Mouse (Mus musculus): Measurements from ENCODE around the gene Sptbn4. TPM values are rescaled to one million over a fixed set of nuclear protein-coding genes. Genes with fewer than 3 reads are reported as not detected.
A peak's percentile ranks its signal among the peaks of the same experiment; 100 is the strongest.

Gene Sptbn4
- polyA plus RNA-seq, 1 experiment from 2014 or later = 3.7 TPM

DNA sequence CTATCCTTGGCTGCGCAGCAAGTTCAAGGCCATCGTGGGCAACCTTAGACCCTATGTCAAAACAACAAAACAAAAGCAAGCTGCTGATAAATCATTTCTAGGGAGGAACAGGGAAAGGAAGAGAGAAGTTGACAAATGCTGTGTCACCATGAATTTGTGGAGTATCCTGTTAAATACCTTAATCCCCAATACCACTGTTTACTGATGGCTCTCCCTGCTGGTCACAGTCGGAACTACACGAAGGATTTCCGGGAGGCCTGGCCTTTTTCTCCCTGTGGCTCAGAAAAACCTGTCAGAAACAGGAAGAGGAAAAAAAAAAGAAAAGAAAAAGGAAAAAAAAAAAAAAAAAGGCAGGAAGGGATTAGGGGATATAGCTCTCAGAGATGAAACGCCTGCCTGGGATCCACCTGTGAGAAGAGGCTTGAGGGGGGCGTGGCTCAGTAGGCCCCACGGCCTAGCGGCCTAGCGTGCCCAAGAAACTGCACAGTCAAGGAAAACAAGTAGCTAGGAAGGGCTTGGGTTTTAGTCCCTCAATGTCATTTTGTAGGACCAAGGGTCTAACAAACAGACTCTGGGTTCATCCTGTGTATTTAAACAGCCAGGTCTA is 1.9 kb upstream of the Sptbn4 start:
- no peak for ATAC-seq (ENCODE audit: low FRiP score)

DNA sequence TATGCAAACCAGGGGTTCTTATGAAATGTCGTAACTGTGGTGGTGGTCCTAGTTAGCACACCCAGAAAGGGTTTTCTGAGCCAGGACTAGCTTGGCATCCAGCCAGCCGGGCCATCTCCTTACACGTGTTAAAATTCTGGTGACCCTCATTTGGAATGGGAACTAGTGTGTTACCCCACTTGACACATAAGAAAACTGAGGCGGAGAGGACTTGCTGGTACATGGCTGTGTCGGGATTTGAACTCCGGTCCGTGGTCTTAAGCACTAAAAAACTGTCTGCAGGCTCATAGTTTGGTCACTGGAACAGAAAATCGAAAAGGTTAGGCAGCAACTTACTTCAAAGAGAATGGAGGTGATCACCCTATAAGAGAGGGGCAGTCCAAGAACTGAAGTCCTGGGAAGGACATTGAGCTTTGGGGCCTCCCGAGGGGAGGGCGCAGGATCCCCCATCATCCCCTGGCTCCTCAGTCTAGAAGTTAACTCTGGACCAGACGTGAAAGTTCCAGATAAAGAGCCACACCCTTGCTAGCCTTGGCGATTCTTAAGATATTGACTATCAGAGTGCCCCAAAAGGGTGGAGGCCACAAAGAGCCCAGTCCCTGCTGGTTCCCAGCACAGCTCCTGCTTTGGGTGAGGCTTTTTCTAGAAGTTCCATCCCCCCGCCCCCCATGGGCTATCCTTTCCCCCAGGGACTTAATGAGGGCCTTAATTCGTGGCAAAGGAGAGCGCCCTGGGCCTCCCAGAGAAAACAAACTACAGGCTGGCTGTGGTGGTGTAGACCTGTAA is 1.1 kb upstream of the Sptbn4 start:
- 56% methylated on average over 15 of the region's 15 CpGs for WGBS

More for the DNA sequence above, 1.9 kb upstream of the Sptbn4 start:
- peaks cover 29% of the 10 kb centered on the region for H3K4me1 ChIP-seq
- 0 out of 2 replicates have a peak, but pooled peaks cover 7% of the 10 kb centered on the region for H3K27me3 ChIP-seq (replicated peaks)
- no peak overlapping the region for H3K9ac ChIP-seq (replicated peaks)
- WGBS = 63% methylated on average over 10 of the region's 10 CpGs
- no peak overlapping the region for H3K27ac ChIP-seq (replicated peaks)
- H3K4me3 ChIP-seq (replicated peaks) = no peak overlapping the region
- no peak overlapping the region for H3K4me2 ChIP-seq
- no peaks in the 10 kb centered on the region for H3K9me3 ChIP-seq (replicated peaks)
- no peaks in the 10 kb centered on the region for H3K36me3 ChIP-seq

DNA sequence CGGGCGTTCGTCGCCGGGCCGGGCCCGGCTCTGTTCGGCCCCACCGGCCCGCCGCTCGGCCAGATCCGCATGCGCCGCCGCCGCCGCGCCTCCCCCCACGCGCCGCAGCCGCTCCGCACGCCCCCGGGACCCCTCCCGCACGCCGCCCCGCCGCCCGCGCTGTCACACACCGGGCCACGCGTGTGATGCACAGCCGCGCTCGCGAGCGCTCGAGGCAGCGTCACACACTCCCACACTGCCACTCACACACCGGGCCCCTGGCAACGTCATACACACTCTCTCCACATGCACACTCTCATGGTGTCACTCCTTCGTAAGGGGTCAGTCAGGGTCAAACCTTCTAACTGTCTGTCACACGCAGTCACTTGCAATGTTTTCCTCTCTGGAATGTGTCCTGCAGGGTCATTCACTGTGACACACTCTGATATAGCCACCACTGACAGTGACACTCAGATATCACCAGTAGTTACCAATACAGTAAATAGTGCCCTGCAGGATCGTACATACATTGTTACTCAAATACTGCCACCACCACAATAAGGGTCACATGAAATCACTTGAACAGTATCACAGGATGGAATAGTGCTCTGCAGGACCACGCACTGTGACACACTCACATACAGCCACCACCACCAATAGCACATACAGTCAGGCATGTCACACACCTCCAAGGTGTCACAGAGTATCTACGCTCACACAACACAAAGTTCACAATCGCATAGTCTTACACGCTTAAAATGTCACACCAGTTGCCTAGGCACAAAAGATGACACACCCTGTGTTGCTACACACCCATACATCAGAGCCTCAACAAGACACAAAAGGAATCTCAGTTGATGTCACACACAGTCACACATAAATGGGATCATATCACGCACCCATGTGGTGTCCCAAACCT is 716 bp downstream of the Sptbn4 start:
- H3K4me1 ChIP-seq = peaks cover 29% of the 10 kb centered on the region
- H3K4me2 ChIP-seq = peak overlapping the region; percentile 96
- H3K9me3 ChIP-seq (replicated peaks) = no peaks in the 10 kb centered on the region
- H3K27me3 ChIP-seq (replicated peaks) = 0 out of 2 replicates have a peak, but pooled peaks cover 12% of the 10 kb centered on the region
- H3K36me3 ChIP-seq = peaks cover 5% of the 10 kb centered on the region; the same call in 1 of the 2 replicates
- WGBS = 9% methylated on average over 39 of the region's 53 CpGs
- H3K27ac ChIP-seq (replicated peaks) = peak overlapping the region; percentile 79
- peak overlapping the region; percentile 67 for H3K9ac ChIP-seq (replicated peaks)
- H3K4me3 ChIP-seq (replicated peaks) = peak overlapping the region; percentile 55
- peak; percentile 63 for ATAC-seq (ENCODE audit: low FRiP score)

More for the DNA sequence above, 1.1 kb upstream of the Sptbn4 start:
- H3K4me1 ChIP-seq = peaks cover 29% of the 10 kb centered on the region
- no peaks in the 10 kb centered on the region for H3K36me3 ChIP-seq
- peak overlapping the region; percentile 55 for H3K4me3 ChIP-seq (replicated peaks)
- H3K4me2 ChIP-seq = peak overlapping the region; percentile 96
- H3K27me3 ChIP-seq (replicated peaks) = 0 out of 2 replicates have a peak, but pooled peaks cover 10% of the 10 kb centered on the region
- H3K9me3 ChIP-seq (replicated peaks) = no peaks in the 10 kb centered on the region
- no peak overlapping the region for H3K27ac ChIP-seq (replicated peaks)
- ATAC-seq (ENCODE audit: low FRiP score) = no peak
- H3K9ac ChIP-seq (replicated peaks) = peak overlapping the region; percentile 52; the same call in 1 of the 2 replicates

DNA sequence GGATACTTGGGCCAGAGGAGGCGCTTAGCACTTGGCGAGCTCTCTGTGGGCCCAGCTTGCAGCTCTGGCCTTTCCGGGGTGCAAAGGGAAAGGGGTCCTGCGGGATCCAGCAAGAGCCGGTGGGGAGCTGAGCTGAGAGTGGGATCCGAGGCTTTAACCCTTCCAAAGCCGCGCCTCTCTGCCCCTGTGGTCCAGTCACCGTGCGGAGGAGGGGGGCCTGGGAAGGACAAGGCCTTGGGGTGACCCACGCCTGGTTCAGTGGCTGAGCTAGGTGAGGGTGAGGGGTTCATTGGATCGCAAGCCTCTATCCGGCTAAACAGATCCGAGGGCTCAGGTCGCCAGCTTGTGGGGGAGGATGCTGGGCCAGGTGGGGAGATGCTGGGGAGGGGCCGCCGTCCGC is 1.4 kb downstream of the Sptbn4 start:
- no peak for ATAC-seq (ENCODE audit: low FRiP score)
- Histone ChIP-seq H3K9ac (replicated peaks) (peak overlapping the region; percentile 67), H3K4me1 (peaks cover 29% of the 10 kb centered on the region), H3K36me3 (peaks cover 8% of the 10 kb centered on the region; the same call in 1 of the 2 replicates), H3K9me3 (replicated peaks) (no peaks in the 10 kb centered on the region), H3K27me3 (replicated peaks) (0 out of 2 replicates have a peak, but pooled peaks cover 12% of the 10 kb centered on the region), H3K4me2 (peak overlapping the region; percentile 96), H3K4me3 (replicated peaks) (peak overlapping the region; percentile 55), H3K27ac (replicated peaks) (peak overlapping the region; percentile 79)
- WGBS = under 1% methylated on average over 17 of the region's 18 CpGs

DNA sequence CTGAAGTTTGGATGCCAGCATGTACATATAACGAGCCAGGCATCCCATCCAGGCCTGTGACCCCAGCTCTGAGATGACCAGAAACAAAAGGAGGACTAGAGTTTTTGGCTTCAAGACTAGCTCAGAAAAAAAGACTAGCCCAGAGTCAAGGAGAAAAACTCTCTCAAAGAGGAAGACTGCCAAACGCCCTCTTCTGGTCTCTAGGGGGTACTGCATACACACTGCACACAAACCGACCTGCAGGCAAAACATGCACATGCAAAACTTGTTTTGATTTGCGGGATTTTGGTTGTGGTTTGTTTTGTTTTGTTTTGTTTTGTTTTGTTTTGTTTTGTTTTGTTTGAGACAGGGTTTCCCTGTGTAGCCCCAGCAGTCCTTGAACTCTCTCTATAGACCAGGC is 7.5 kb downstream of the Sptbn4 start:
- H3K4me3 ChIP-seq (replicated peaks) = no peak overlapping the region
- H3K4me2 ChIP-seq = no peak overlapping the region
- no peak overlapping the region for H3K9ac ChIP-seq (replicated peaks)
- peaks cover 15% of the 10 kb centered on the region; the same call in 1 of the 2 replicates for H3K27me3 ChIP-seq (replicated peaks)
- no peak overlapping the region for H3K27ac ChIP-seq (replicated peaks)
- WGBS = 82% methylated on average over 4 of the region's 4 CpGs
- ATAC-seq (ENCODE audit: low FRiP score) = no peak
- H3K36me3 ChIP-seq = peaks cover 27% of the 10 kb centered on the region
- no peaks in the 10 kb centered on the region for H3K9me3 ChIP-seq (replicated peaks)
- H3K4me1 ChIP-seq = peaks cover under 1% of the 10 kb centered on the region; the same call in 1 of the 2 replicates

DNA sequence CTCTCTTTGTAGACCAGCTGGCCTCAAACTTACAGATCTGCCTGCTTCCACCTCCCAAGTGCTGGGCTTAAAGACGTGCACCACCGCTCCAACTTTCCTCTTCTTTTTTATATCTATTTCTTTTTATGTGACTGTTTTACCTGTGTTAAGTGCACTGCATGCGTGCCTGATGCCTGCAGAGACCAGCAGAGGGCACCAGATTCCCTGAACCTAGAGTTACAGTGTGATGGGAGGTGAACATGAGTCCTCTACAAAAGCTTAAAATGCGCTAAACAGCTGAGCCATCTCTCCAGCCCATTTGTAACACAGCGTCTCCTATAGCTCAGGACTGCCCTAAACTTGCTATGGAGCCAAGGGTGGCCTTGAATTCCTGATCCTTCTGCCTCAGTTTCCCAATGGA is 9.9 kb downstream of the Sptbn4 start:
- ATAC-seq (ENCODE audit: low FRiP score) = no peak
- no peaks in the 10 kb centered on the region for H3K4me1 ChIP-seq
- peaks cover 33% of the 10 kb centered on the region for H3K36me3 ChIP-seq
- H3K9me3 ChIP-seq (replicated peaks) = no peaks in the 10 kb centered on the region
- WGBS = 57% methylated on average over 5 of the region's 5 CpGs
- H3K27ac ChIP-seq (replicated peaks) = no peak overlapping the region
- peaks cover 23% of the 10 kb centered on the region for H3K27me3 ChIP-seq (replicated peaks)
- no peak overlapping the region for H3K9ac ChIP-seq (replicated peaks)
- H3K4me3 ChIP-seq (replicated peaks) = no peak overlapping the region
- no peak overlapping the region for H3K4me2 ChIP-seq

DNA sequence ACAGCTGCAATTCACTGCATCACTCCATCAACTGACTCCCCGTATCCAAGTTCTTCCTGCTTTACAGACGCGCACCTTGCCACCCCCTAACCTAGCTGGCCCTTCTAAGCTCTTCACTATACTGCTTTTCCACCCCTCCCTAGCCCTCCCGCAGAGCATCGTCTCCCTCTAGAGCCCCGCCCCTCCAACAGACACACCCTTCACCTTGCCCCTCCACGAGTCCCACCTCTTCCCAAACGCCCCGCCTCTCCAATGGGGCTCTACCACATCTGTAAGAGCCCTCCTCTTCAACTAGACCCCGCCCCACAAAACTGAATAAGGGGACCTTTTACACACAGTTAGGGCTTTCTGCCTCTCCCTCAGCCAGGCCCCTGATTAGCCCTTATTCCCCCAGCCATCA is 13.7 kb downstream of the Sptbn4 start:
- Histone ChIP-seq H3K27me3 (replicated peaks) (peaks cover 23% of the 10 kb centered on the region), H3K4me2 (no peak overlapping the region), H3K4me1 (no peaks in the 10 kb centered on the region), H3K9ac (replicated peaks) (no peak overlapping the region), H3K36me3 (peaks cover 21% of the 10 kb centered on the region), H3K4me3 (replicated peaks) (no peak overlapping the region), H3K9me3 (replicated peaks) (0 out of 2 replicates have a peak, but pooled peaks cover 4% of the 10 kb centered on the region), H3K27ac (replicated peaks) (no peak overlapping the region)
- WGBS = 13% methylated on average over 10 of the region's 10 CpGs
- ATAC-seq (ENCODE audit: low FRiP score) = no peak

DNA sequence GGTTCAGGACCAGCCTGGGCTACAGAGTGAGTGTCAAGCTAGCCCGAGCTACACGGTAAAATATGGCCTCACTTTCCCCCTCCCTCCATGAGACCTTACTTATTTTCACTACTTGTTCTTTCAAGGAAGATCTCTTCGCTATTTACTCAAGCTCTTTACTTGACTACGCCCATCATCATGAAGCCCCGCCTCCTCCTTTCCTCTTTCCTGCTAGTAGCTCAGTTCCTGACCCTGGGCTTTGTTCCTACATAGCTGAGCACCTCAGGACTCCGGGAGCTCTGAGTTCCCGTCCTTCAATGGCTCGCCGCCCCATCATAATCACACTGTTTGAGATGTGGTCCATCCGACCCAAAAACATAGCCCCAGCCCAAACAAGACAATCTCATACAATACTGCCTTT is 14.1 kb downstream of the Sptbn4 start:
- ATAC-seq (ENCODE audit: low FRiP score) = no peak
- Histone ChIP-seq H3K27ac (replicated peaks) (no peak overlapping the region), H3K4me2 (no peak overlapping the region), H3K27me3 (replicated peaks) (peaks cover 23% of the 10 kb centered on the region), H3K36me3 (peaks cover 25% of the 10 kb centered on the region), H3K9ac (replicated peaks) (no peak overlapping the region), H3K4me3 (replicated peaks) (no peak overlapping the region), H3K9me3 (replicated peaks) (0 out of 2 replicates have a peak, but pooled peaks cover 4% of the 10 kb centered on the region), H3K4me1 (no peaks in the 10 kb centered on the region)
- 40% methylated on average over 10 of the region's 10 CpGs for WGBS

DNA sequence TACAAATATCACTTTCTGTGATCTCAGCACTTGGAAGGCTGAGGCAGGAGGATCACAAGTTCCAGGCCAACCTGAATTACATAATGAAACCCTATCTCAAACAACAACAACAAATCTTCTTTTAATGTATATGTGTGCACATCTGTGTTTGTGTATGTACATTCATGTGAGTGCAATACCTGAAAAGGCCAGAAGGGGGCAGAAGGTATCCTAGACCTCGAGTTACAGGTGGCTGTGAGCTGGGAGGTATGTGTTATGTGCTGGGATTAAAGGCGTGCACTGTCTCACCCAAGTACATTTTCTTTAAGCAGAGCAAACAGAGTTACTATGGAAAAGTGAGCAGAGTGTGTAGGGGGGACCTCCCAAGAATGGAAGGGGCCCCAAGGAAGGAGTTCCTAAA is 18.4 kb downstream of the Sptbn4 start:
- Histone ChIP-seq H3K4me1 (no peaks in the 10 kb centered on the region), H3K9ac (replicated peaks) (no peak overlapping the region), H3K4me3 (replicated peaks) (no peak overlapping the region), H3K36me3 (peaks cover 58% of the 10 kb centered on the region), H3K27ac (replicated peaks) (no peak overlapping the region), H3K27me3 (replicated peaks) (peaks cover 13% of the 10 kb centered on the region), H3K9me3 (replicated peaks) (0 out of 2 replicates have a peak, but pooled peaks cover 4% of the 10 kb centered on the region), H3K4me2 (no peak overlapping the region)
- 73% methylated on average over 2 of the region's 2 CpGs for WGBS
- ATAC-seq (ENCODE audit: low FRiP score) = no peak

DNA sequence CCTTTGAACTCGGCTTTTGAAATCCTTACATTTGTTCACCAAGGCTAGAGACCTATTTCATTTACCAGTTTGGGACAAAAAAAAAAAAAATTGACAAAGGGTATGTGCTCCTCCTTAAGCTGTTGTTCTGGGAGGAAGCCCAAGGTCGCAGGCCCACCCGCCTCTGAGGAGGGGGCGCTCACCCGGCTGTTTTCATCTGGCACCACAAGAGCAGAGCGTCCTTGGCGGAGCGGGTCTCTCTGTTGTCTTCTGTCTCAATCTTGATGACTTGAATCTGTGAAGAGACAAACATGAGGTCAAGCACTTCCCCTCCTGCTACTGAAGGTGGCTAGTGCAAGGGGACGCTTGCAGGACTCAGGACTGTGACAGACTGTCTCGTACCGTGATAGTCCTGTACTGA is 19.5 kb downstream of the Sptbn4 start:
- no peak overlapping the region for H3K4me2 ChIP-seq
- H3K36me3 ChIP-seq = peaks cover 68% of the 10 kb centered on the region
- H3K27ac ChIP-seq (replicated peaks) = no peak overlapping the region
- 0 out of 2 replicates have a peak, but pooled peaks cover 4% of the 10 kb centered on the region for H3K9me3 ChIP-seq (replicated peaks)
- no peak for ATAC-seq (ENCODE audit: low FRiP score)
- WGBS = 87% methylated on average over 11 of the region's 11 CpGs
- H3K9ac ChIP-seq (replicated peaks) = no peak overlapping the region
- no peaks in the 10 kb centered on the region for H3K4me1 ChIP-seq
- H3K4me3 ChIP-seq (replicated peaks) = no peak overlapping the region
- peaks cover 9% of the 10 kb centered on the region; the same call in 1 of the 2 replicates for H3K27me3 ChIP-seq (replicated peaks)

DNA sequence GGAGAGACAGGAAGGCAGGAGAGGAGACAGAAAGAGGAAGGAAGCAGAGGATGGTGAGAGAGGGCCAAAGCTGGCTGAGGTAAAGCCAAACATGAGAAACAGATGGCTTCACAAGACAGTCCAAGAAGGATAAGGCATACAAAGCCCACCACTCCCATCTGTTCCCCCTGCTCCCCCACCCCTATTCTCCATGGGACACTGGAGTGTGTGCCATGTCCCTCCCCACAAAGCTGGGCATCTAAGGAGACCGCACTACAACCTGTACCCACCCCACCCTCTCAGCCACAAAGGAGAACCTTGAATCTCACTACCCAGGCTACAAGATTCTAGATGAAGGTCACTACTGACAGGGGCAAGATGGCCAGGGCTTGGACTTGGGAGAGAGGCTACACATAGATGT is 20.1 kb downstream of the Sptbn4 start:
- Histone ChIP-seq H3K4me3 (replicated peaks) (no peak overlapping the region), H3K27me3 (replicated peaks) (0 out of 2 replicates have a peak, but pooled peaks cover 6% of the 10 kb centered on the region), H3K4me1 (no peaks in the 10 kb centered on the region), H3K9ac (replicated peaks) (no peak overlapping the region), H3K36me3 (peaks cover 70% of the 10 kb centered on the region), H3K27ac (replicated peaks) (no peak overlapping the region), H3K9me3 (replicated peaks) (peaks cover 4% of the 10 kb centered on the region; the same call in 1 of the 2 replicates), H3K4me2 (no peak overlapping the region)
- no peak for ATAC-seq (ENCODE audit: low FRiP score)
- 90% methylated on average over 1 of the region's 1 CpGs for WGBS

Data from neural tube, embryonic 15.5 days (tissue).